1 mouse cellular context compared by ENCODE assay signal in genomic region chr15:98798903-98799302, GRCm38 (mm10).
TF ChIP-seq lines count a peak whose summit lies in the region.

No protein-coding gene starts in this region.

TF ChIP-seq in CH12.LX, 34 proteins besides CTCF, POLR2A, EP300 and RAD21:
- 0 out of 2 replicates have a peak, but pooled peaks have one; percentile 1 for TF ChIP-seq MAX (IDR thresholded peaks at IDR 0.05; ENCODE audit: low read length)
- no peak for TF ChIP-seq UBTF (IDR thresholded peaks at IDR 0.05; ENCODE audit: low read depth, low read length)
